Mouse (Mus musculus): ENCODE measurements around the gene C1qtnf5.

GRCm38 (mm10) chr9:44078955-44079756 is 27.9 kb upstream of the C1qtnf5 start:
- TF ChIP-seq CTCF (IDR thresholded peaks at IDR 0.05; ENCODE audit: borderline replicate concordance, insufficient read depth, low read depth, low read length): no peak
- TF ChIP-seq POLR2A (IDR thresholded peaks at IDR 0.05; ENCODE audit: borderline replicate concordance, insufficient read depth, low read length): no peak

Data from cerebellum, adult 2 months (tissue).